Mouse (Mus musculus): ENCODE measurements around the gene Naip2.
A peak's percentile ranks its signal among the peaks of the same experiment; 100 is the strongest.

Gene Naip2

GRCm38 (mm10) chr13:100107652-100108472 is 94.0 kb downstream of the Naip2 start, which contains the start of gene Serf1:
Gene Serf1, plus strand, starts transcription at chr13:100108012.
- peak; percentile 88 to 92 for DNase-seq

DNA sequence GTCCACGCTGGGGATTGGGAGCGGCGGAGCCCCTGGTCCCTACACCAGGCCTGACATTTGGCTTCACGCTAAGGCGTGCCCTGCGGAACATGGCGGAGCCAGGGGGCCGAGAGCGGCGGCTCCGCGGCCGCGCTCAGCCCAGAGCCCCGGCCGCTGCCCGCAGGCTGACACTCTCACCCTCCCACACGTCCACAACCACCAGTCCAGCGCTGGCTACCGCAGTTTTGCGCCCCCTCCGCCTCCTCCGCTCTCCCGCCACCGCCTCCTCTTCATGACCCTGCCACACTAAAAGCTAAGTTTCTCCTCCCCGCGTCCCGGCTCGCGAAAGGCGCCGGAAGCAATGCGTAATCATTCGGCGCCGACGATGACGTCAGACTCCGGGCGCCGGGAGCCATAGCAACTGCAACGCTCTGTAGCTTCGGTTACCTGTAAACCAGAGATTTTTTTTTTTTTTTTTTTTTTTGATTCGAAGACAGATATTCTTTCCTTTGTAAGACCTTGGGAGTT is 98.1 kb downstream of the Naip2 start, which contains the start of gene Bdp1:
TSS of gene Bdp1 (minus strand) at position 323 of the 507 bp plus-strand sequence.
- DNase-seq = peak; percentile 97 to 98

DNA sequence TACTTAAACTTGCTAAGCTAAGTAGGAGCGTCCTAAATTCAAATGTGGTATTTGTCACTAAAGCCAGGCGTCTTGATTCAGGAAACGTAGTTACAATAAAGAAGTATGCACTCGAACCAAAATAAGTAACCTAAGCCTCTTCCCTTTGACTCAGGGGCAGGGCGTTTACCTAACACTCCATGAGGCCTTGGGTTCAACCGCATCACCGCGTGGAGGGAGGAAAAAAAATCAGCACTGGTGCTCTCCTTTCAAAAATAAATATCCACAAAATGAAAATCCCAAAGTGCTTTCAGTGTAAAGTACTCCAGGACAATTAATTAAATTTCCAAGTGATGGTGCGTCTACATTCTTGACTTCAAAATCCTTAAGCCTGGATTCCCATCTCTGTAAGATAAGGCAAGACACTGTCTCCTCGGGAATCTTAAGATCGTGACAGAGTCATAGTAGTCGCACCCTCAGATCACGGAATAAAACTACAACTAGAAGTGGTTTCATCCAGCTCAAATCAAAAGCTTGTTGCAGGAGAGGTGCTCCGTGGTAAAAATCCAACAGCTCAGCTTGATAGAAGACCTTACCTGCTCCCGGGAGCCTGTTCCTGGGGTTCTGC is 98.7 kb downstream of the Naip2 start:
- DNase-seq = no peak

DNA sequence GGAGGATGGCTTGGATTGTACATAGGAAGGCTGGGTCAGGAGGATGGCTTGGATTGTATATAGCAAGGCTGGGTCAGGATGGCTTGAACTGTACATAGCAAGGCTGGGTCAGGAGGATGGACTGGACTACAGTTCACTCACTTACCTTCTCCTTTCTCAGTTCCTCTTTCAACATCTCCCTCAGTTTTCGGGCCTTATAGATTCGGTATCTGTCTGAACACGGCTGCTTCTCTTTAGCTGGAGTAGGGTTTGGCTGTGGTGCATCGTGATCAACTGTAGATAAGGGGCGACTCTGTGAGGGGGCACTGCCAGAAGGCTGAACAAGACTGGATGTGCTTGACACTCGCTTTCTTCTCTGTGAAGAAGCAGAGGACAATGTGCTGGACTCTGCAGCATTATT is 103.1 kb downstream of the Naip2 start:
- DNase-seq = no peak
